Mouse (Mus musculus): ENCODE measurements around the gene 9530077C05Rik. TPM values are rescaled to one million over a fixed set of nuclear protein-coding genes. Genes with fewer than 3 reads are reported as not detected.

The 9530077C05Rik gene
- polyA plus RNA-seq, 1 experiment from 2014 or later = 5.0 TPM

- Histone ChIP-seq H3K9ac (peak overlapping the region; percentile 98), H3K4me3 (replicated peaks) (peak overlapping the region; percentile 90), H3K27me3 (no peaks in the 10 kb centered on the region), H3K4me1 (peaks cover 7% of the 10 kb centered on the region), H3K9me3 (replicated peaks) (no peaks in the 10 kb centered on the region), H3K4me2 (peak overlapping the region; percentile 78), H3K27ac (peak overlapping the region; percentile 92), H3K36me3 (peaks cover 26% of the 10 kb centered on the region)
- peak; percentile 92 for ATAC-seq (replicated peaks; ENCODE audit: low FRiP score)
- 3% methylated on average over 43 of the region's 43 CpGs for WGBS
These were observed 57.0 kb downstream of the 9530077C05Rik start for GRCm38 (mm10) chr9:22468170-22468898.

GRCm38 (mm10) chr9:22468899-22469259 is 57.6 kb downstream of the 9530077C05Rik start:
- Histone ChIP-seq H3K4me2 (no peak overlapping the region), H3K4me3 (replicated peaks) (peak overlapping the region; percentile 90; the same call in 1 of the 2 replicates), H3K27ac (peak overlapping the region; percentile 92; the same call in 1 of the 2 replicates), H3K9ac (no peak overlapping the region), H3K9me3 (replicated peaks) (no peaks in the 10 kb centered on the region), H3K4me1 (peaks cover 7% of the 10 kb centered on the region), H3K36me3 (peaks cover 22% of the 10 kb centered on the region), H3K27me3 (no peaks in the 10 kb centered on the region)
- no peak for ATAC-seq (replicated peaks; ENCODE audit: low FRiP score)
- WGBS = 79% methylated on average over 8 of the region's 8 CpGs

GRCm38 (mm10) chr9:22469643-22470042 is 58.3 kb downstream of the 9530077C05Rik start, which contains the start of gene Rp9:
TSS of gene Rp9 (minus strand) at chr9:22469743.
- peak within 1 kb of the TSS; percentile 90 for H3K4me3 ChIP-seq (replicated peaks)
- no peaks in the 10 kb centered on the region for H3K9me3 ChIP-seq (replicated peaks)
- 0 out of 2 replicates have a peak within 1 kb of the TSS, but pooled peaks have one; percentile 98 for H3K9ac ChIP-seq
- no peak for ATAC-seq (replicated peaks; ENCODE audit: low FRiP score)
- WGBS = 85% methylated on average over 3 of the region's 3 CpGs
- peak within 1 kb of the TSS; percentile 92 for H3K27ac ChIP-seq
- H3K4me1 ChIP-seq = peaks cover 7% of the 10 kb centered on the region
- H3K4me2 ChIP-seq = peak within 1 kb of the TSS; percentile 78
- peaks cover 17% of the 10 kb centered on the region for H3K36me3 ChIP-seq
- H3K27me3 ChIP-seq = no peaks in the 10 kb centered on the region

- ATAC-seq (replicated peaks; ENCODE audit: low FRiP score) = peak; percentile 99
- Histone ChIP-seq H3K36me3 (no peaks in the 10 kb centered on the region), H3K4me1 (peaks cover 3% of the 10 kb centered on the region; the same call in 1 of the 2 replicates), H3K9me3 (replicated peaks) (no peaks in the 10 kb centered on the region), H3K4me3 (replicated peaks) (peak within 1 kb of the TSS; percentile 67), H3K9ac (peak within 1 kb of the TSS; percentile 51), H3K4me2 (peak within 1 kb of the TSS; percentile 84), H3K27me3 (no peaks in the 10 kb centered on the region), H3K27ac (peak within 1 kb of the TSS; percentile 77)
- under 1% methylated on average over 25 of the region's 25 CpGs for WGBS
These were observed 64.1 kb downstream of the 9530077C05Rik start, which contains the start of gene Bbs9 for GRCm38 (mm10) chr9:22475424-22475868. TSS of gene Bbs9 (plus strand) at chr9:22475715.

GRCm38 (mm10) chr9:22476265-22476664 is 65.0 kb downstream of the 9530077C05Rik start:
- H3K4me1 ChIP-seq = peaks cover 3% of the 10 kb centered on the region; the same call in 1 of the 2 replicates
- 0 out of 2 replicates have a peak overlapping the region, but pooled peaks have one; percentile 77 for H3K27ac ChIP-seq
- peak overlapping the region; percentile 51 for H3K9ac ChIP-seq

GRCm38 (mm10) chr9:22478946-22479345 is 67.6 kb downstream of the 9530077C05Rik start:
- Histone ChIP-seq H3K4me3 (replicated peaks) (no peak overlapping the region), H3K4me1 (peaks cover 3% of the 10 kb centered on the region; the same call in 1 of the 2 replicates), H3K9ac (no peak overlapping the region), H3K9me3 (replicated peaks) (no peaks in the 10 kb centered on the region), H3K4me2 (no peak overlapping the region), H3K27ac (no peak overlapping the region), H3K36me3 (no peaks in the 10 kb centered on the region), H3K27me3 (no peaks in the 10 kb centered on the region)
- 90% methylated on average over 8 of the region's 8 CpGs for WGBS
- no peak for ATAC-seq (replicated peaks; ENCODE audit: low FRiP score)

More at GRCm38 (mm10) chr9:22476265-22476664, 65.0 kb downstream of the 9530077C05Rik start:
- H3K4me2 ChIP-seq = peak overlapping the region; percentile 84
- no peaks in the 10 kb centered on the region for H3K9me3 ChIP-seq (replicated peaks)
- H3K36me3 ChIP-seq = no peaks in the 10 kb centered on the region
- no peaks in the 10 kb centered on the region for H3K27me3 ChIP-seq
- WGBS = 5% methylated on average over 10 of the region's 10 CpGs
- H3K4me3 ChIP-seq (replicated peaks) = peak overlapping the region; percentile 67
- ATAC-seq (replicated peaks; ENCODE audit: low FRiP score) = no peak; the same call in 1 of the 2 replicates

- Histone ChIP-seq H3K9ac (no peak overlapping the region), H3K27ac (no peak overlapping the region), H3K36me3 (no peaks in the 10 kb centered on the region), H3K4me1 (no peaks in the 10 kb centered on the region), H3K4me2 (no peak overlapping the region), H3K4me3 (replicated peaks) (no peak overlapping the region), H3K9me3 (replicated peaks) (no peaks in the 10 kb centered on the region), H3K27me3 (no peaks in the 10 kb centered on the region)
- WGBS = 91% methylated on average over 8 of the region's 8 CpGs
- no peak for ATAC-seq (replicated peaks; ENCODE audit: low FRiP score)
These were observed 72.7 kb downstream of the 9530077C05Rik start for GRCm38 (mm10) chr9:22483866-22484561.

GRCm38 (mm10) chr9:22484562-22485308 is 73.4 kb downstream of the 9530077C05Rik start:
- Histone ChIP-seq H3K9me3 (replicated peaks) (no peaks in the 10 kb centered on the region), H3K4me3 (replicated peaks) (no peak overlapping the region), H3K9ac (no peak overlapping the region), H3K27ac (no peak overlapping the region), H3K4me2 (no peak overlapping the region), H3K4me1 (no peaks in the 10 kb centered on the region), H3K27me3 (no peaks in the 10 kb centered on the region), H3K36me3 (no peaks in the 10 kb centered on the region)
- 88% methylated on average over 12 of the region's 12 CpGs for WGBS
- no peak for ATAC-seq (replicated peaks; ENCODE audit: low FRiP score)

GRCm38 (mm10) chr9:22486211-22486610 is 74.9 kb downstream of the 9530077C05Rik start:
- WGBS = 93% methylated on average over 7 of the region's 7 CpGs
- Histone ChIP-seq H3K27me3 (no peaks in the 10 kb centered on the region), H3K36me3 (no peaks in the 10 kb centered on the region), H3K4me3 (replicated peaks) (no peak overlapping the region), H3K4me2 (no peak overlapping the region), H3K9me3 (replicated peaks) (no peaks in the 10 kb centered on the region), H3K4me1 (no peaks in the 10 kb centered on the region), H3K9ac (no peak overlapping the region), H3K27ac (no peak overlapping the region)
- ATAC-seq (replicated peaks; ENCODE audit: low FRiP score) = no peak

- Histone ChIP-seq H3K4me3 (replicated peaks) (no peak overlapping the region), H3K9me3 (replicated peaks) (no peaks in the 10 kb centered on the region), H3K4me2 (no peak overlapping the region), H3K4me1 (no peaks in the 10 kb centered on the region), H3K27ac (no peak overlapping the region), H3K36me3 (no peaks in the 10 kb centered on the region), H3K27me3 (no peaks in the 10 kb centered on the region), H3K9ac (no peak overlapping the region)
- WGBS = 65% methylated on average over 9 of the region's 9 CpGs
- no peak for ATAC-seq (replicated peaks; ENCODE audit: low FRiP score)
These were observed 77.7 kb downstream of the 9530077C05Rik start for GRCm38 (mm10) chr9:22488963-22489362.

Data from kidney, embryonic 15.5 days (tissue).